Mouse (Mus musculus) hindbrain, embryonic 16.5 days (tissue): ENCODE data around the gene Ccr4. TPM values are rescaled to one million over a fixed set of nuclear protein-coding genes. Genes with fewer than 3 reads are reported as not detected.

Experiments used
- ATAC-seq: fragments of 200-750 bp; cut with Nextera tagmentation; 2 replicates; pipeline ENCODE4 v1.8.0; 2017; ENCODE audit warnings: moderate TSS enrichment, moderate library complexity
- H3K27ac ChIP-seq: fragments of 300-500 bp; sonication (generic); 2 replicates; pipeline ENCODE4 v1.5.1; 2014; ENCODE audit warnings: low read depth, mild to moderate bottlenecking, control low read depth, low read length, moderate library complexity
- H3K27me3 ChIP-seq: fragments of 300-500 bp; sonication (generic); replicated peaks from 2 replicates; pipeline ENCODE4 v1.6.1; 2014; ENCODE audit warnings: low read length; ENCODE audit not compliant: control insufficient read depth, insufficient read depth
- H3K36me3 ChIP-seq: fragments of 300-500 bp; sonication (generic); 2 replicates; pipeline ENCODE4 v1.6.1; 2014; ENCODE audit warnings: mild to moderate bottlenecking, low read length, moderate library complexity, mixed read lengths; ENCODE audit not compliant: control insufficient read depth, insufficient read depth
- H3K4me1 ChIP-seq: fragments of 300-500 bp; sonication (generic); 2 replicates; pipeline ENCODE4 v1.6.1; 2014; ENCODE audit warnings: low read depth, low read length; ENCODE audit not compliant: control insufficient read depth, insufficient read depth
- H3K4me2 ChIP-seq: fragments of 300-500 bp; sonication (generic); 2 replicates; pipeline ENCODE4 v1.6.1; 2014; ENCODE audit warnings: mild to moderate bottlenecking, low read length, control low read depth, moderate library complexity
- H3K4me3 ChIP-seq: fragments of 300-500 bp; sonication (generic); 2 replicates; pipeline ENCODE4 v1.5.1; 2014; ENCODE audit warnings: mild to moderate bottlenecking, low read length, control low read depth, moderate library complexity
- H3K9ac ChIP-seq: fragments of 300-500 bp; sonication (generic); 2 replicates; pipeline ENCODE4 v1.6.1; 2014; ENCODE audit warnings: low read depth, mild to moderate bottlenecking, control low read depth, low read length, moderate library complexity
- H3K9me3 ChIP-seq: fragments of 300-500 bp; sonication (generic); 2 replicates; pipeline ENCODE4 v1.6.1; 2014; ENCODE audit warnings: mild to moderate bottlenecking, low read length, moderate library complexity; ENCODE audit not compliant: control insufficient read depth
- WGBS: fragments of 180-500 bp; shearing (Covaris S2); extraction: QIAGEN DNeasy Blood & Tissue Kit; methylation state at CpG from one replicate; pipeline ENCODE4 v1.1.7; 2014; 5-methylcytosine and 5-hydroxymethylcytosine counted together
- polyA plus RNA-seq: library from polyadenylated mRNA; unstranded; fragments of >200 nt; fragmentation: Nextera tagmentation; extraction: Ambion mirVana; gene quantifications from 2 replicates; pipeline ENCODE4 v1.2.1, GENCODE M21; 2015

The Ccr4 gene
- polyA plus RNA-seq, 1 experiment from 2014 or later, result not detected

DNA sequence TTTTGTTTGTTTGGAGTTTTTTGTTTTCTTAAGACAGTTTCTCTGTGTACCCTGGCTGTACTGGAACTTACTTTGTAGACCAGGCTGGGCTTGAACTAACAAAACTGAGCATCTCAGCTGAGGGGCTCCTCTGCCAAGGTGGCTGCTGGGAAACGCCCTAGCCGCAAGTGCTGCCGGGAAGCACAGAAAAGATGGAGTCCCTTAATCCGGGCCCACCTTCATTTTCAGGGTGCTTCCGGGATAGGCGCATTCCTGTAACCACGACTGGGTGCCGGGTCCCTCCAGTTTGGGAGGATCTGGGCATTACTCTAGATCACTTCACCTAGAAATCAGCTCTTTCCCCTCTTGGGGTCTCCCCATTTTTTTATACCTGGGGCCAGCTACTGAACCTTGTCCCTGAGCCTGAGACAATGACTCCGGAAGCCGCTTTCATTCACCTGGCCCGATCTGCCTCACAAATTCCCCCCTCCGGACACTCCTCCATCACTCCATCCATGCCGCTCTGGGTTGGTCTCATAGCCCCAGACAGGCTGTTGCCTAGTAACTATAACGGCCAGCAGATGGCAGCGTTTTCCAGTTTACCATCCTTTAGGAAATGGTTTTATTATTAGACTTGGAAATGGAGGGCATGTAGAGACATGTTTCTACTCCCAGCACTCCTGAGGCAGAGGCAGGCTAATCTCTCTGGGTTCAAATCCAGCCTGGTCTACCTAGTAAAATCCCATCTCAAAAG lies 4.8 kb downstream of the Ccr4 start:
- H3K27ac ChIP-seq, result no peak overlapping the region
- no peak overlapping the region for H3K9ac ChIP-seq
- H3K4me3 ChIP-seq, result no peak overlapping the region
- no peak for ATAC-seq
- H3K4me2 ChIP-seq, result no peak overlapping the region
- H3K4me1 ChIP-seq, result peaks cover 3% of the 10 kb centered on the region; the same call in 1 of the 2 replicates
- H3K36me3 ChIP-seq, result no peaks in the 10 kb centered on the region
- H3K9me3 ChIP-seq, result no peaks in the 10 kb centered on the region
- H3K27me3 ChIP-seq, result no peaks in the 10 kb centered on the region
- WGBS, result 20% methylated on average over 15 of the region's 15 CpGs

DNA sequence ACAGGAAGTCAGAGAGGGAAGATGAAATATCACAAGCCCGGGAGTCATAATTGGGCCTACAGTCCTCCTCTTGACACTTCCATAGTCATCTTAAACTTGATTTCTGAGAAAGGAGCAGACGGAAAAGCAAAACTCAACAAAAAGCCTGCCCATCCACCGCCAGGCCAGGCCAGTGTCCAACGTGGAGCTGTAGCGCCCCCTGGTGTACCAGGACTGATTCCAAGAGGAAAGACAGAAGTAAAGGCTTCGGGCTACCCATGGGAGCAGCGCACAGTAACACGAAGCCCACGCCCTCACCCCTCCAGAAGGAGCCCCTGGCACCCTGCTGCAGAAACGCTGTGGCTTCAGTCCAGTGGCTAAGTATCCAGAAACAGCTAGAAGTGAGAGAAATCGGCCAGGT lies 6.5 kb downstream of the Ccr4 start:
- H3K27me3 ChIP-seq, result no peaks in the 10 kb centered on the region
- no peak overlapping the region for H3K4me3 ChIP-seq
- no peaks in the 10 kb centered on the region for H3K36me3 ChIP-seq
- H3K9me3 ChIP-seq, result no peaks in the 10 kb centered on the region
- ATAC-seq, result 0 out of 2 replicates have a peak, but pooled peaks have one; percentile 48
- peak overlapping the region; percentile 27 for H3K4me2 ChIP-seq
- 7% methylated on average over 11 of the region's 11 CpGs for WGBS
- no peak overlapping the region for H3K27ac ChIP-seq
- peaks cover 3% of the 10 kb centered on the region; the same call in 1 of the 2 replicates for H3K4me1 ChIP-seq
- H3K9ac ChIP-seq, result no peak overlapping the region

DNA sequence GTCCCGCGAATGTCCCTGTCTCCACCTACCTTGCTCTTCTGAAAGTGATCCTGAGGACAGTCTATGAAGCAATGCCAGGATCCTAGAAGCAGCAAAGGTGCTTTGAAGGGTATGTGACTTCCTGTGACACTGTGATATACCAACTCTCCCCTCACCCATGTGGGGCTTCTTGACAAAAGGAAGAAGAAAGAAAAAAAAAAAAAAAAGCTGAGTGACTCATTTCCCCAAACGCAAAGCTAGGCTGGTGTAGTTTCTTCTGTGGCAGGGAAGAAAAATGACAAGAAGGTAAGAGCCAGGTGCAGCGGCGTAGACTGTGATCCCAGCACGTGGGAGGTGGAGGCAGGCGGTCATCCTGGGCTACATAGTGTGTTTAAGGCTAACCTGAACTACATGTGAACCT lies 8.2 kb downstream of the Ccr4 start:
- WGBS, result 83% methylated on average over 7 of the region's 7 CpGs
- no peak for ATAC-seq

DNA sequence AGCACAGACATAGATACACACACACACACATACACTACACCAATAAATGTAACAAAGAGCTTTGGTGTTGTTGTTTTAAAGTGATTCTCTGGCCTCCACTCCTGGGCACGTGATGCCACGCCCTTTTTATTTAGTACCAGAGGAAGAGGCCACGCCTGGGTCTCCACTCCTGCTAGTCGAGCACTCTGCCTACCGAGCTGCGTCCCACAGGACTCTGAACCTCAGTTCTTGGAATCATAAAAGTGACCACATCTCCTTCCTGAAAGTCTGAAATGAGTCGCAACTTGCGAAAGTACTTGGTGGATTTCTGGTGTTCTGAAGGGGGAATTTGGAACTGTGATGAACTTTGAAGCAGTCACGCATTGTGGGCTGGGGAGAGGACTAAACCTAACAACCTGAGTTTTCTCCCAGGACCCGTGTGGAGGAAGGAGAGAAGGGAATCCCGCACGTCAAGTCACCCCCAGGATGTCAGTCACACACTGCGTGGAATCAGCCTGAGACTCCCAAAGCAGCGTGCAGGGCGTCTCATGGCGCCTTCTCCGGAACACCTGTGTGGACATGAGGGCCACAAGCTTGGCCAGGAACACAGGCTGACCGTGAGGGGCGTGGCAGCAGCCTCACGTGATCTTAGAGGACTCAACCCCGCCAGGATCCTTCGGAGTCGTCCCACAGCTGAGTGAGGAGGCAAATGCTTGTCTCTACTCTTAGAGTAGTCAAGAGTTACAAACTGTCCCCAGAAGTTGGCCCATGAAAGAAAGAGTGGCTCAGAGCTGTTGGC lies 17.0 kb downstream of the Ccr4 start:
- no peaks in the 10 kb centered on the region for H3K27me3 ChIP-seq
- no peaks in the 10 kb centered on the region for H3K4me1 ChIP-seq
- 85% methylated on average over 23 of the region's 23 CpGs for WGBS
- no peak overlapping the region for H3K4me2 ChIP-seq
- H3K4me3 ChIP-seq, result no peak overlapping the region
- no peak overlapping the region for H3K27ac ChIP-seq
- H3K9me3 ChIP-seq, result no peaks in the 10 kb centered on the region
- no peak for ATAC-seq
- H3K9ac ChIP-seq, result no peak overlapping the region
- H3K36me3 ChIP-seq, result no peaks in the 10 kb centered on the region

More for the DNA sequence above, 8.2 kb downstream of the Ccr4 start:
- Histone ChIP-seq H3K27ac (no peak overlapping the region), H3K27me3 (no peaks in the 10 kb centered on the region), H3K4me1 (peaks cover 3% of the 10 kb centered on the region; the same call in 1 of the 2 replicates), H3K36me3 (no peaks in the 10 kb centered on the region), H3K9ac (no peak overlapping the region), H3K9me3 (no peaks in the 10 kb centered on the region), H3K4me3 (no peak overlapping the region), H3K4me2 (no peak overlapping the region)

DNA sequence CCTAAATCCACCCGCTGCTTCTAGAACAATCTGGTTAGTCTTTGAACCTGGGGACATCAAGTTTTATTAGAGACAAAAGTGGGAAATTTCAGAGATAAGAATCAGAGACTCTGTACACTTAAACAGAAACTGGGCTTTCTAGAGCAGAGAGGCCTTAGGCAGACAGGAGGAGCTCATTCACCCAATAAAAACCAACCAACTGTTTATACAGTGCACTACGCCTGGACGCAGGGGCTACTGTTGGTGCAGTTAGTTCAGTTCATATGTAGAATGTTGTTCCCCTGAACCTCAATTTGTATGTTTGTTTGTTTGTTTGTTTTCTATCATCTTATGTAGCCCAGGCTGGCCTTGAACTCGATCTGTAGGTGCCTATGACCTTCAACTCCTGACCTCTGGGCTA lies 17.9 kb downstream of the Ccr4 start:
- H3K36me3 ChIP-seq, result no peaks in the 10 kb centered on the region
- no peak overlapping the region for H3K9ac ChIP-seq
- no peaks in the 10 kb centered on the region for H3K4me1 ChIP-seq
- H3K4me3 ChIP-seq, result no peak overlapping the region
- ATAC-seq, result no peak
- no peak overlapping the region for H3K4me2 ChIP-seq
- 83% methylated on average over 4 of the region's 4 CpGs for WGBS
- no peaks in the 10 kb centered on the region for H3K27me3 ChIP-seq
- no peaks in the 10 kb centered on the region for H3K9me3 ChIP-seq
- no peak overlapping the region for H3K27ac ChIP-seq

DNA sequence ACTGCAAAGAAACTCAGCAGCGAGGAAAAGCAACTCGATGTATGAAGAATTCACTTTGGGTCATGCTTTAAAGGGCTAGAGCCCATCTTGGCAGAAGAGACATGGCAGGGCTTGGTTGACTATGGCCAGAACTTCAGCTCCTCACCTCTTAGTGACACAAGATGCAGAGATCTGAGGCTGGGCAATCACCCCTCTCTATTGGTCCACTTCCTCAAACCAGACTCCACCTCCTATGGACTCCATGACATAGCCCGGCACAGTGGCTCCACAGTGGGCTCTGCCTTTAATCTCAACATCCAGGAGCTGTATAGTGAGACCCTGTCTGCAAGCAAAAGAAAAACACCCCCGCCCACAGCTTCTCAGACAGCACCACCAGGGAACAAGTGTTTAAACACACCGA lies 19.9 kb downstream of the Ccr4 start:
- ATAC-seq, result no peak
- Histone ChIP-seq H3K27ac (no peak overlapping the region), H3K4me1 (no peaks in the 10 kb centered on the region), H3K4me2 (no peak overlapping the region), H3K4me3 (no peak overlapping the region), H3K27me3 (no peaks in the 10 kb centered on the region), H3K36me3 (no peaks in the 10 kb centered on the region), H3K9ac (no peak overlapping the region), H3K9me3 (no peaks in the 10 kb centered on the region)
- WGBS, result 81% methylated on average over 5 of the region's 5 CpGs

DNA sequence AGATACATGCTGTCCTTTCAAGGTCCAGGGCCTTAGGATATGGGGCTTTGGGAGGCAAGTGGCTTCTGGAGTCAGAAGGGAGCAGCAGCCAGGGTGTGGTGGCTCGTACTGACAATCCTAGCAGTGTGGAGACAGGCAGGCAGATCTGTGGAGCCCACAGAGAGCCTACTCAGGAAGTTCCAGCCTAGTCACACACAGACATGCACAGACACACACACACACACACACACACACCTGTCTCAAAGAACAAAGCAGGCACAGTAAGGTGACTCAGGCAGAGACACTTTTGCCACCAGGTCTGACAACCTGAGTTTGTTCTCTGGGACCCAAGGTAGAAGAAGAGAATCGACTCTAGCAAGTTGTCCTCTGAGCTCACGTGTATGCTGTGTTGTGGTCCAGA lies 23.8 kb downstream of the Ccr4 start:
- 0 out of 2 replicates have a peak, but pooled peaks cover 3% of the 10 kb centered on the region for H3K36me3 ChIP-seq
- ATAC-seq, result no peak
- no peak overlapping the region for H3K4me3 ChIP-seq
- no peak overlapping the region for H3K27ac ChIP-seq
- no peak overlapping the region for H3K4me2 ChIP-seq
- no peaks in the 10 kb centered on the region for H3K27me3 ChIP-seq
- WGBS, result 83% methylated on average over 3 of the region's 3 CpGs
- no peak overlapping the region for H3K9ac ChIP-seq
- H3K4me1 ChIP-seq, result no peaks in the 10 kb centered on the region
- H3K9me3 ChIP-seq, result no peaks in the 10 kb centered on the region

DNA sequence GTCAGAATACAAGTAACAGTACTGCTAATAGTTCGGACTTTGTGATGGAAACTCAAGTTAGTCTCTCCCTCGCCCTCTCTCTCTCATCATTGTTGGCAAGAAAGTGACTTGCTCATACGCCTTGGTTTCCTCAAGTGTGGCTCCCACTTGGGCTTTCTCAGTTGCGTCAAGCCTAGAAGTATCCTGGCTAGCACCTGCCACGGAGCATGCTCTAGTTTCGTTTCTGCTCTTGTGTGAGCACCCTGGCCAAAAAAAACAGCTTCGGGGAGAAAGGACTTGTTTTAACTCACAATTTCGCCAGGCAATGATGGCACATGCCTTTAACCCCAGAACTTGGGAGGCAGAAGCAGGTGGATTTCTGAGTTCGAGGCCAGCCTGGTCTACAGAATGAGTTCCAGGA lies 27.7 kb downstream of the Ccr4 start:
- H3K27ac ChIP-seq, result no peak overlapping the region
- no peak overlapping the region for H3K9ac ChIP-seq
- no peak overlapping the region for H3K4me2 ChIP-seq
- no peaks in the 10 kb centered on the region for H3K4me1 ChIP-seq
- H3K9me3 ChIP-seq, result no peaks in the 10 kb centered on the region
- H3K4me3 ChIP-seq, result no peak overlapping the region
- H3K27me3 ChIP-seq, result no peaks in the 10 kb centered on the region
- ATAC-seq, result no peak
- H3K36me3 ChIP-seq, result 0 out of 2 replicates have a peak, but pooled peaks cover 3% of the 10 kb centered on the region
- 91% methylated on average over 9 of the region's 9 CpGs for WGBS

DNA sequence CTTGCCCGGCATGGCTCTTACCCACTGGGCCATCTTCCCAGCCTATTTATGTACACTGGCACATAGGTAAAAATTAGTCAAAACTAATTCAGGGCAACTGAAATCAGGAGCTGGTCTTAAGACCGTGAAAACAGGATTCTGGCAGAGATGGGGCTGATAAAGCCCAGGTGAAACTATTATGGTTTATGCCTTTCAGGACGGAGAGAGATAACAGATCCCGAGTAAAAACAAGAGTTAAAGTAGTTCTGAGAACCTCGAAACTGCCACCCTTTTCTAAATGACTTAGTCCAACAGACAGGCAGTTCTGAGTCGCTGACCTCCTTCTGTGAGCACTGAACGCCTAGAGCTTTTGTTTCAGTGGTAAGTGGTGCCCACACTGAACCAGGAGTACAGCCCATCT lies 32.8 kb downstream of the Ccr4 start:
- no peaks in the 10 kb centered on the region for H3K27me3 ChIP-seq
- H3K36me3 ChIP-seq, result peaks cover 2% of the 10 kb centered on the region; the same call in 1 of the 2 replicates
- H3K9me3 ChIP-seq, result no peaks in the 10 kb centered on the region; the same call in 1 of the 2 replicates
- ATAC-seq, result no peak
- no peak overlapping the region for H3K9ac ChIP-seq
- no peak overlapping the region for H3K4me2 ChIP-seq
- H3K4me3 ChIP-seq, result no peak overlapping the region
- H3K27ac ChIP-seq, result no peak overlapping the region
- no peaks in the 10 kb centered on the region for H3K4me1 ChIP-seq
- 79% methylated on average over 7 of the region's 7 CpGs for WGBS
